Mouse (Mus musculus): ENCODE results near the gene Numb.

DNA sequence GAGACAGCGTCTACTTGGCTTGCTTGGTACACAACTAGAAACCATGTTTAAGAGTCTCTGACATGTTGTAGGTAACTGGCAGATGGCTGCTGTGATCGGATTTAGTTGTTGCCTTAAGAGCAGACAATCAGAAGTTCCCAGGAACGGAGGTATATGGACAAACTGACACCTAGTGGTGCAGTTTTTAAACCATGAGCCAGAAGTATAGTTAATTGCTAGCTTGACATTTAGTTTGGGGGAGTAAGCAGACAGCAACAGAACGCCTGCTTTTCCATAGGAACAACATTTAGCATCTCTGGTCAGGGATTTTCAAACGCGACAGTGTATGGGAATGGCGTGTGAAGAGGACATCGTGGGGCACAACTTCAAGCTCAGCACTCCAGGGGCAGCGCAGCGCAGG lies 15.9 kb upstream of the Numb start:
- TF ChIP-seq ZNF384 (IDR thresholded peaks at IDR 0.05; ENCODE audit: low read depth, low read length) (no peak), POLR2A (IDR thresholded peaks at IDR 0.05; ENCODE audit: control insufficient read depth in 1 of 2, insufficient read depth in 1 of 2, low read depth in 1 of 2, low read length in 2 of 2, poor library complexity in 1 of 2) (no peak)

Data from MEL (cell line).